In the genomic region with DNA sequence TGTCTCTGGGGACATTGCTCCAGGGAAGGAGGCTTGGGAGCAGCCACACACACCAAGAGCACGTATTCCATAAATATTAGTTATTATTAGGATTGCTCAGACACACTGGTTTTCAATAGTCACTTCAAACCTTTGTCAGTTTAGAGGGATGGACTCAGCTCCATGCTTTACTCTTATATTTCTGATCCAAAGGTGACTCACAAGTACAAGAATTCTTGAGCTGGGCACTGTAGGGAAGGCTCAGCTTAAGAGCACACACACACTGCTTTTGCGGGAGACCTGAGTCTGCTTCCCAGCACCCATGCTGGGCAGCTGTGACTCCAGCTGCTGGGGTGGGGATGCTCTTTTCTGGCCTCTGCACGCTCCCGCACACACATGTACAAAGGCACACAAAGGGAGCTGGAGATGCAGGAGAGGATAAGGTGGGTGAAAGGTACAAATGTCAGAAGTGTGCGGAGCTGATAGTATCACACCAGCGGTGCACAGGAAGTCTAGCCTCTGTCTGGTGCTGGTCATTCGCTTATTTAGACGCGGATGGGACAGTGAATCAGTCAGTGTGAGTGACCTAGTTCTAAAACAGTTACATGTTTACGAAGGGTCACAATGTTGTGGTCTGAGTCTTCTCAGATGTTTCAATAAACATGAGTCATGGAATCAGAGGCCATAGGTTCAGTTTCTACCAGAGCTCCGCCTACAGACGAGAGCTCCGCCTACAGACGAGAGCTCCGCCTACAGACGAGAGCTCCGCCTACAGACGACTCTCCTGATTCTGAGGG, we compare ENCODE assay signal across 13 mouse cellular contexts. TPM values are rescaled to one million over a fixed set of nuclear protein-coding genes. Genes with fewer than 3 reads are reported as not detected.
DNase-seq lines count a peak whose midpoint lies in the region; ATAC-seq and TF ChIP-seq lines count a peak whose summit lies in the region.
"Had no signal": no experiment of that assay in that cellular context is flagged by ENCODE, and none has a peak within 500 bp of the region (broad histone marks: within the 10 kb centered on the region; RNA-seq: fewer than 3 reads in every experiment).

No protein-coding gene starts in this region.

- no peaks in the 10 kb centered on the region for H3K27me3 ChIP-seq in heart, adult 2 months (ENCODE audit: control insufficient read depth, insufficient read depth, low read length)
- H3K27me3 ChIP-seq in lung, embryonic 14.5 days (ENCODE audit: insufficient read depth, low read length), result no peaks in the 10 kb centered on the region
- no peaks in the 10 kb centered on the region for H3K27me3 ChIP-seq in embryonic facial prominence, embryonic 13.5 days
- H3K27me3 ChIP-seq: CH12.LX had no signal

- peaks cover 10% of the 10 kb centered on the region for H3K4me1 ChIP-seq in heart, adult 2 months (ENCODE audit: control insufficient read depth, insufficient read depth, low read length)
- peaks cover 5% of the 10 kb centered on the region for H3K4me1 ChIP-seq in lung, embryonic 14.5 days (ENCODE audit: insufficient read depth)
- H3K4me1 ChIP-seq in embryonic facial prominence, embryonic 13.5 days, result peaks cover 10% of the 10 kb centered on the region

- no peak for ATAC-seq in lung, embryonic 14.5 days (ENCODE audit: insufficient read depth)
- no peak for ATAC-seq in embryonic facial prominence, embryonic 13.5 days (ENCODE audit: insufficient number of reproducible peaks, insufficient read depth, low FRiP score, low TSS enrichment, low read depth)

- no peaks in the 10 kb centered on the region for H3K9me3 ChIP-seq in lung, embryonic 14.5 days (ENCODE audit: low read depth, low read length)
- H3K9me3 ChIP-seq in embryonic facial prominence, embryonic 13.5 days, result no peaks in the 10 kb centered on the region

- 74% methylated on average over 18 of the region's 18 CpGs for WGBS in heart, adult 2 months
- 81% methylated on average over 18 of the region's 18 CpGs for WGBS in lung, embryonic 14.5 days
- 92% methylated on average over 18 of the region's 18 CpGs for WGBS in embryonic facial prominence, embryonic 13.5 days

- peak overlapping the region; percentile 65 for H3K27ac ChIP-seq in heart, adult 2 months
- peak overlapping the region; percentile 95 for H3K27ac ChIP-seq in lung, embryonic 14.5 days (ENCODE audit: low read depth)
- H3K27ac ChIP-seq in embryonic facial prominence, embryonic 13.5 days, result peak overlapping the region; percentile 88; the same call in 1 of the 2 replicates
- H3K27ac ChIP-seq: left cerebral cortex, adult 2 months had no signal

- intact Hi-C loops in heart, adult 2 months (cut with DNase I), result loop anchor here (1.0 to 5.0 kb wide), 2 partner anchors 21 to 91 kb away; no protein-coding TSS in a partner anchor

- TF ChIP-seq CTCF in heart, adult 2 months (IDR thresholded peaks at IDR 0.05), result no peak
- TF ChIP-seq CTCF in lung, embryonic 14.5 days (IDR thresholded peaks at IDR 0.05; ENCODE audit: low read depth), result no peak

- TF ChIP-seq EP300 in heart, adult 2 months (IDR thresholded peaks at IDR 0.05; ENCODE audit: insufficient read depth, low read depth, low read length), result no peak

- H3K9ac ChIP-seq in heart, adult 2 months (ENCODE audit: low read depth, low read length), result no peak overlapping the region
- no peak overlapping the region for H3K9ac ChIP-seq in lung, embryonic 14.5 days
- H3K9ac ChIP-seq in embryonic facial prominence, embryonic 13.5 days, result no peak overlapping the region

- no peaks in the 10 kb centered on the region for H3K79me2 ChIP-seq in heart, adult 2 months (replicated peaks; ENCODE audit: control insufficient read depth, insufficient read depth, low read length)

- H3K4me3 ChIP-seq in heart, adult 2 months, result no peak overlapping the region
- no peak overlapping the region for H3K4me3 ChIP-seq in lung, embryonic 14.5 days (ENCODE audit: low read depth, low read length)
- no peak overlapping the region for H3K4me3 ChIP-seq in embryonic facial prominence, embryonic 13.5 days
- H3K4me3 ChIP-seq: left cerebral cortex, adult 2 months had no signal

- DNase-seq in heart, adult 2 months, result no peak
- DNase-seq in heart, adult 18-20 months, result no peak
- DNase-seq in lung, embryonic 14.5 days, result no peak
- DNase-seq in lung, postnatal 14 days, result no peak
- DNase-seq in natural killer cell, adult 2 months (ENCODE audit: low spot score in 2 of 2), result peak; percentile 55 to 69
- DNase-seq in spleen, postnatal 14 days (ENCODE audit: low spot score in 2 of 2), result no peak
- no peak for DNase-seq in adrenal gland, postnatal 4 days (ENCODE audit: low spot score in 2 of 2)

- H3K4me2 ChIP-seq in lung, embryonic 14.5 days, result no peak overlapping the region
- no peak overlapping the region for H3K4me2 ChIP-seq in embryonic facial prominence, embryonic 13.5 days

- TF ChIP-seq POLR2A in heart, adult 2 months (IDR thresholded peaks at IDR 0.05; ENCODE audit: insufficient read depth, low read depth, low read length), result no peak

- no peaks in the 10 kb centered on the region for H3K36me3 ChIP-seq in heart, adult 2 months (ENCODE audit: control insufficient read depth, insufficient read depth, low read length)
- H3K36me3 ChIP-seq in lung, embryonic 14.5 days (ENCODE audit: insufficient read depth), result no peaks in the 10 kb centered on the region
- H3K36me3 ChIP-seq in embryonic facial prominence, embryonic 13.5 days, result no peaks in the 10 kb centered on the region

RNA-seq across cellular contexts. Expression of a gene that starts 12.0 kb away (rescaled TPM):
- total RNA-seq in heart, adult 2 months (2021), result under 1 TPM in 1 of 2 experiments, not detected in 1; 0.52 TPM
- polyA plus RNA-seq in heart, adult 2 months (2012; rRNA removed), result 0.14 and 0.29 TPM in 2 replicates
- not detected for total RNA-seq in heart, adult 18-20 months (2021)
- polyA plus RNA-seq in lung, embryonic 14.5 days (2014; fragmentation: Nextera tagmentation; extraction: Ambion mirVana), result 0.19 and 0.82 TPM in 2 replicates
- not detected in 2 replicates for polyA plus RNA-seq in embryonic facial prominence, embryonic 13.5 days (2015; fragmentation: Nextera tagmentation; extraction: Ambion mirVana)
- total RNA-seq in adrenal gland, postnatal 4 days (2021), result under 1 TPM; 0.59 to 0.67 TPM
- total RNA-seq: adrenal gland, postnatal 25 days; CH12.LX; common myeloid progenitor, adult 5-6 weeks; gastrocnemius, postnatal 25 days; left cerebral cortex, adult 2 months had no signal

RNA-seq across cellular contexts. Expression of a gene that starts 16.5 kb away (rescaled TPM):
- total RNA-seq in heart, adult 2 months (2021), result not detected
- 0.08 and 0.23 TPM in 2 replicates for polyA plus RNA-seq in heart, adult 2 months (2012; rRNA removed)
- under 1 TPM in 1 of 2 experiments, not detected in 1; 0.08 TPM for total RNA-seq in heart, adult 18-20 months (2021)
- 0.37 TPM in 1 of 2 replicates, not detected in the other for polyA plus RNA-seq in lung, embryonic 14.5 days (2014; fragmentation: Nextera tagmentation; extraction: Ambion mirVana)
- polyA plus RNA-seq in embryonic facial prominence, embryonic 13.5 days (2015; fragmentation: Nextera tagmentation; extraction: Ambion mirVana), result 0.29 and 0.41 TPM in 2 replicates
- total RNA-seq in adrenal gland, postnatal 4 days (2021), result under 1 TPM; 0.11 TPM
- total RNA-seq: adrenal gland, postnatal 25 days; gastrocnemius, postnatal 25 days had no signal

RNA-seq across cellular contexts. Expression of a gene that starts 20.1 kb away (rescaled TPM):
- 10 to 100 TPM; 55.7 to 55.8 TPM for total RNA-seq in heart, adult 2 months (2021)
- polyA plus RNA-seq in heart, adult 2 months (2012; rRNA removed), result 23.8 and 44.7 TPM in 2 replicates
- 10 to 100 TPM; 40.9 to 52.6 TPM for total RNA-seq in heart, adult 18-20 months (2021)
- 89.4 and 91.5 TPM in 2 replicates for polyA plus RNA-seq in lung, embryonic 14.5 days (2014; fragmentation: Nextera tagmentation; extraction: Ambion mirVana)
- 99.9 and 103 TPM in 2 replicates for polyA plus RNA-seq in embryonic facial prominence, embryonic 13.5 days (2015; fragmentation: Nextera tagmentation; extraction: Ambion mirVana)
- total RNA-seq in adrenal gland, postnatal 4 days (2021), result 10 to 100 TPM; 79.8 to 86.5 TPM

Comparison
In these comparisons a context has a peak if more than half of its experiments do, and no peak if none do; other contexts are left out.
1. DNase-seq: peak in natural killer cell, adult 2 months (2 of 2); none in heart, adult 2 months (0 of 2), heart, adult 18-20 months (0 of 2), lung, embryonic 14.5 days (single experiment), lung, postnatal 14 days (single experiment), spleen, postnatal 14 days (0 of 2) and adrenal gland, postnatal 4 days (0 of 2).
2. Peak in every context shown above with its lines, with median percentiles within 50 percentile points of each other: H3K27ac ChIP-seq.